Mouse (Mus musculus) granulocyte monocyte progenitor cell, adult 5-6 weeks (primary cell): ENCODE results near the gene St6galnac3. TPM values are rescaled to one million over a fixed set of nuclear protein-coding genes. Genes with fewer than 3 reads are reported as not detected.

Experiments used
- ATAC-seq: replicated peaks from 2 replicates; pipeline ENCODE4 v1.8.0; 2016; ENCODE audit warnings: mild to moderate bottlenecking, moderate TSS enrichment, inconsistent platforms; ENCODE audit not compliant: poor library complexity, severe bottlenecking
- total RNA-seq, 2 experiments: library from RNA; stranded (forward) in 1 of 2; stranded (reverse) in 1 of 2; fragments of 200-712, 200-1000 nt in 1 of 2; fragments of >200 nt in 1 of 2; fragmentation: Nextera tagmentation in 1 of 2; gene quantifications; 2 replicates each; pipeline ENCODE4 v1.2.3; 2014 to 2017

Gene St6galnac3
- total RNA-seq, 2 experiments from 2014 or later = 0.31 to 4.2 TPM

DNA sequence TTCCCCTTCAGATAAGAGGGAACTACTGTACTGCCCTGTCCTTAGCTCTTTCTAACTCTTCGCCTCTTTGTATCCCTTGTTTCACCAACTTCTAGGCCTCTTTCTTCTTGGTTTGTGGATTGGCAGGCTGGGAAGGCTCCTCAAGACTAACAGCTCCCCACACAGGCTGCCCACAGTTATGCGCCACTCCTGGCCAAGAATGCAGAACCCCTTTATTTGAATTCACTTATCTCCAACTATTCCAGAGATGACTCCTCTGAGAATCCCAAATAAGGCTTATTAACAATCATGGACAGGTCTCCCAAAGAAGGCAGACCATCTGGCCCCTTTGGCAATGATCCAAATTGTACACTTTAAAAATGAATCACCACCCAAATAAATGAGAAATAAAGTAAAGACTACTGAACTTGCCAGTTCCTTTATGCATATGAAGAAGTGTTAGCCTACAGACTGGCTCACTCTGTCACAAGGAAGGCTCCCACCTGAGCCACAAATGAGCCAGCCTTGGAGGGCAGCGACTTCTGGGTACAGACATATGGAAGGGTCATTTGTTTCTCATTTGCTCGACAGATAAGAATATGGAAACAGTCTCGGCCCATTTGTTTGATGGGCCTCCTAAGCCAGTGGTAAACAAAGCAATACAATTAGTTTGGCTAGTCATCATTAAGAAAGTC, 390.7 kb downstream of the St6galnac3 start:
- ATAC-seq = no peak

DNA sequence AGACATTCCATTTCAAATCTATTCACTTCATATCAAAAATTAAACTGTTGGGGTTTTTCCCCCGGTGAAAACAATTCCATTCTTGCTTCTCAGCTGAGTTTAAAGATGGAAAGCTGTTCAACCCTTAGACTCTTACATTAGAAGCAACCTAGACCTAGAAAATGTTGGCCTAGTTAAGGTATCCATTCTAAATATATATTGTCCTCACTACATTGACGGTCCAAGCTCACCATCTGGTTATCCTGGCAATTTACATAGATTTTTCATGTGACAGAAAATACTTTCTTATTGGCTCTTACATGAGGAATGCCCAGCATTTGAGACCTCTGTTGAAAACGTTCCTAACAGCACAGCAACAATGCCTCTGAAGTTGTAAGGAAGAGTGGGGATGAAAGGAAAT, 400.7 kb downstream of the St6galnac3 start:
- no peak for ATAC-seq

- ATAC-seq = no peak
Measured at GRCm38 (mm10) chr3:153323446-153323845, 401.5 kb downstream of the St6galnac3 start.

DNA sequence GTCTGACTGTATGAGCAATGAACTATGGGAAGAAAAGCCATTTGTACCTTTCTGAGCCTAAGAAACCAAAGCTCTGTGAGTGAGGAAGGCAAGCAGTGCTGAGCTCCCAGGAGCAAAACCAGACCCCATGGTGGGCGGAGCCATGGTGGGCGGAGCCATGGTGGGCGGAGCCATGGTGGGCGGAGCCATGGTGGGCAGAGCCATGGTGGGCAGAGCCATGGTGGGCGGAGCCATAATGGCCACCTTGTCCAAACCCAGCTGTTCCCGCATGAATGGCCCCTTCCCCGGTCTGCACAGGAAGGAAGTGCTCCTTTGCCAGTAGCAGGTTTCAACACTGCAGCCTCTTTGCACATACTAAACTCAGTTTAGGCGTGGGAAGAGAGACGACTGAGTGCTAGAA, 411.4 kb downstream of the St6galnac3 start:
- ATAC-seq = peak; percentile 96

DNA sequence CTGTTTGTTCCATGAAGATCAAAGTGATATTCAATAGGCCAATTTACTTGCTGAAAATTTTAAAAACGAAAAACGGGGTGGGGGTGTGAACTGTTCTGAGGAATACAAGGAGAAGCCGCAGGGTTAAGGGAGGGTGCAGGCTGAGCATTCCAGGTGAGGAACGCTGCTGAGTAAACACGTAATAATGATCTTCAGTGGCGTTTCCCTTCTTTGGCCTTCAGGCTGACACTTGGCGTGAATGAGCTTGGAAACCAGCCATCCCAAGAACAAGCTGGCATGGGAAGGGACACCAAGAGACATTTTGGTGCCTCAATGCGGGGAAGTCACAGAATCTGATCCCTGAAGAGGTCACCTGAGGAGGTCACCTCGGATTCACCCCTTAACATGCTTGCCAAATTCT, 411.8 kb downstream of the St6galnac3 start:
- no peak for ATAC-seq

- ATAC-seq = no peak
Measured at GRCm38 (mm10) chr3:153312006-153312405, 413.0 kb downstream of the St6galnac3 start.

- peak; percentile 57; the same call in 1 of the 2 replicates for ATAC-seq
Measured at GRCm38 (mm10) chr3:153308379-153308778, 416.6 kb downstream of the St6galnac3 start.

DNA sequence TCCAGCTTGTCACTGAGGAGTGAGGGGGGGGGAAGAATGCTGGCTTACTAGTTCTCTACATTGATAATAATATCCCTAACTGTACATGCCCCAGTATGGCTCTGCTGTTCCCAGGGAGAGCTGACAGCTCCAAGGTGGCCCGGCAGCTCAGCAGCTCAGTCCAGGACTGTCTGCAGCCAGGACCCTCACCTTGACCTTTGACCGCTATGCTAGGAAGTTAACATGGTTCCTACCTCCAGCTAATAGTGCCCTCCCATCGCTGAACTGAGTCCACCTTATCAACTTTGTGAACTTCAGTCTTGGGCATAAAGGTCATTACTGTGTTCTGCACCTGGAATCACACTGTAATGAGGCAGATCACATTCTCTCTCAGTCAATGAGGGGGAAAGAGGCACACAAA, 419.8 kb downstream of the St6galnac3 start:
- ATAC-seq = no peak

DNA sequence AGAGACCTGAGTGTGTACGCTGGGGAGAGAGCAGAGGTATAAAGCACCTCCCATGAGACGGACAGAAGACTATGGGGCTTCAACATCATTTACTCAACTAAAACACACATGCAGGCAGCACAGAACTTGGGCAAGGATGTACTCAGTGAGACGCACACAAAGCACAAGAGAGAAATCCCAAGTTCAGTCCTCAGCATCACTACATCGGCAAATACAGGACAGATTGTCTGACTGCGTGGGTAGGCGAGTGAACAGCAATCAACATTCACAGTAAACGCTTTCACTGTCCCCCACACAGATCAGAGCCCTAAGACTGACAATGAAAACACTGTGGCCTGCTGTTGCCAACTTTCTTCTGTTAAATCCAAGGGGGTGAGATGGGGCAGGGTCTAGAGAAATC, 422.6 kb downstream of the St6galnac3 start:
- no peak for ATAC-seq

DNA sequence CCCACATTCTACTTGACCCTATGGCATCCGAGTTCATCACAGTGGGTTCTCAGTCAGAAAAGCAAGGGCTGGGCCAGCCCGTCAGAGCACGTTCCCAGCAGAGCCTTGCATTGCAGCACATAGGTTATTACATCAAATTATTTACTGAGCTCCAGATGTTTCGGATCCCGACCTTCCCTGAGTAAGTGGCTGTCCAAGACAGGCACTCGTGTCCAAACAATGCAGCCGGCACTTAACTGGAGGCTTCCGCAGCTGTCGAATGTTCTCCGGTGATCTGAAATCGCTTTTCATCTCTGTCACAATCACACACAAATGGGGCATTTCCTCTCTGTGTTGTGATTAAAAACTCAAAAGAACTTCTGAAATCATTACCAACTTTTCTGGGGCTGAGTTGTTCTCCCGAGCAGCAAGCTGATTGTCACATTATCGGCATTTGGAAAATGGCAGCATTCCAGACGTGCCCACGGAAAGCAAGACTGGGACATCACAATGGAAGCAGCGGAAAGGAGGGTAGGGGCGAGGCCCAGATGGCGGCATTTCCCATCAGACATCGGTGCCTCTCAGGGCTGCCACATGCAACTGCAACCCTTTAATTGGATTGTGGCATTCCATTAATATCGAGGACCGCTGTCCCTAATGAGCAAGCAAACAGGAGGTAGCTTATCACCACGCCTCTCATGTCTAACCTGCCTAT, 428.5 kb downstream of the St6galnac3 start:
- ATAC-seq = no peak

- peak; percentile 99 for ATAC-seq
Measured at GRCm38 (mm10) chr3:153292853-153293252, 432.1 kb downstream of the St6galnac3 start.

GRCm38 (mm10) chr3:153292363-153292762, 432.6 kb downstream of the St6galnac3 start:
- no peak for ATAC-seq

DNA sequence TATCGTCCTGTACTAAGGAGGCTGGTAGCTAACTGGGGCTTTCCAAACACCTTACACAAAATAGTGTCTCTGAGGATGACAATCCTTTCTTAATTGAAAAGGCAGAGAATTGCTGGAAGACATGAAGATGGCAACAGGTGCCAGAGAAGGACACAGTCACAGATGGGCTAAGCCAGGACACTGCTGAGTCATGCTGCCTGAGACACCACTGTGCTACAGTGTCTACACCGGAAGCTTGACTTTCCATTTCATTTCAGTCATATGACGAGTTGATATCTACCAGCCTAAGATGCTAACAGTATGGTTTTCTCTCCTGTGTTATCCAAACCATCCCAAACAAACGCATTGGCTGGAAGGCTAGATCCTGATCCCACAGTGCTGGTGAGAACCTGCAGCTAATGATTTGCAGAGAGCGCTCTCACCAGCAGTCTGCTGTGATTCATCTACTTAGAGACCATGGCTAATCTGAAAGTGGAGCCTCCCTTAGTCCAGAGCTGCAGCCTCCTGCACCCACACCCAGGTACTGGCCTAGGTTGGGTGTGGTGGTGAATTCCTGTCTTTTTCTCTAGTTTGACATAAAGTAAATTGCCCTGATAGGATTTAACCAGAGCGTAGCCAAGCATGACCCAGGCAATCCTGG, 433.4 kb downstream of the St6galnac3 start:
- no peak for ATAC-seq

GRCm38 (mm10) chr3:153289971-153290370, 435.0 kb downstream of the St6galnac3 start:
- ATAC-seq = no peak

DNA sequence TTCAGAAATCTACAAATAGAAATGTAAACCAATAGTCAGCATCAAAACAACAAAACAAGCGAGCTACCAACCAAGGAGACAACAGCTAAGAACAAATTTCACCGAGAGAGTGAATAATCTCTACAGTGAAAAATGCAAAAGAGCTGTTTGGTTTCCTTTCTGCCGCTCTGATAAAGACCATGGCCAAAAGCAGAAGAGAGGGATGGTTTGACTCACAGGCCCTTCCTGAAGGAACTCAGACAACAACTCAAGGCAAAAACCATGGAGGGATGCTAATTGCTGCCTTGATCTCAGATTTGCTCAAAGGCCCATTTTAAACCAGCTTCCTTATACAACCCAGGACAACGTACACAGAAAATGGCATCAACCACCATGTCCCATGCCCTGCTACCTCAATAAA, 437.4 kb downstream of the St6galnac3 start:
- ATAC-seq = no peak

DNA sequence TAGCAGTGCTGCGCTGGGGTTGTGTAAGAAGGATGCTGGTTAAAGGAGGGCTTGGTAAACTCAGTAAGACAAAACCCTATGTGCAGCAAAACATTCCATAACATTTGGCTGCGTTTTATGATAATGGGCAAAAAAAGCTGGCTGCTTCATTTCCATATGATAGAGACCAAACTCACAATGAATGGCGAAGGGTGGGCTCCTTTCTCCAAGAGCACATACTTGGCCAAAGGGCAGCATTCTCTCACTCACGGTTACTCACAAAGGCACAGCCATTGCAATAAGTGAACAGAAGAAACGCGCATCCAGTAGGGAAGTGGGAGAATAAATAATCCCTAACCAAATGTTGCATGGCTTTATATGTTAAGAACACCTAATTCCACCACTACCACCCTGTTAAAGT, 437.9 kb downstream of the St6galnac3 start:
- no peak for ATAC-seq

GRCm38 (mm10) chr3:153282123-153282765, 442.7 kb downstream of the St6galnac3 start:
- ATAC-seq = no peak

GRCm38 (mm10) chr3:153278249-153278648, 446.7 kb downstream of the St6galnac3 start:
- ATAC-seq = no peak

DNA sequence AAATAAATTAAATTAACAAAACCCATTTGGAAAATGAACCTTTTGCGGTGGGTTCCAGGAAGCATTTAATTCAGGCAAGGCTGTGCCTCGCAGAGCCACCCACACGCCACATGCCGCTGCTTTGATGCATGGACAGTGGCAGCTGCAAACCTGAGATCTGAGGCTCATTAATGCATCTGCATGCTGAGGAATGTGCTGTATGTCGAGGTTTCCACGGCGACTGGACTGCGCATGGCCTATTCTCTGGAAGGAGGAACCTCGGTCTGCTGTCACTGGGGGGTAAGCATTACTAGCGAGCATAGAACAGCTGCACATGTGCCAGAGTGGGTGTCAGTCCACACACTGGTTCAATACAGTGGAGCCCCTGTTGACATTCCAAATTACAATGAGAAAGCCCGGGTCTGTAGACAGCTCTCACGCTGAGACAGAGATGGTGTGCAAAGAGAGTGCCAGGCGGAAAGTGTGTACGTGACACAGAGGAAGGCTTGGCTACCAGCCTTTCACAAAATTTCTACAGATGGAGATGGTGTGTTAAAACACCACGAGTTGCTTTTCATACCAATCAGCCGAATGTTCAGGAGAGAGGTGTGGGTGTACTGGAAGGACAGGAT, 447.5 kb downstream of the St6galnac3 start:
- ATAC-seq = no peak

DNA sequence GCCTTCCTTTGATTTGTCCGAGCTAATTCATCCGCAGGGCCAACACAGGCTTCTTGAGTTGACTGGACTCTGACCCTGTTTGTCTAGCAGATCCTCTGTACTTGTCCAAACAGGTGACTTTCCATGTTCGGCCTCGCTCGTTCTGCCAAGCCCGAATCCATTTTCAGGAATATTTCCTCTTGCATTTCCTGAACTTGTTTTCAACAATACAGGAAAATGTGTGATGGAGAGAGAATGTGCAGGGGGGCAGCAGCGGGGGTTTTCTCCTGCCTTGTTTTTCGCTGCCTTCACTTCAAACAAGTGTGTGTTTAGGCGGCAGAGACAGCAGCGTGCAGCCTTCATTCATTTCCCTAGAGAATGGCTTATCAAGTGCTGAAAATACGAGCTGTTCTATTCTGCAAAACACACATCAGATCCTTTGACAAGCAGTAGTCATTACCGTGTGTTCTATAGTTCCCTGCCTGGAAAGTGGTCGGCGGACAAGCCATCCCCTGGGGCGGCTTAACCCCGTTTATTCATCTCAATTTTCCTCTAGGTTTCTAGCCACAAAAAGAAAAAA, 448.1 kb downstream of the St6galnac3 start:
- ATAC-seq = no peak
